Mouse (Mus musculus) E14TG2a.4 (cell line): ENCODE results near the gene Rdh16.
"Not testable (repeated sequence)": the region's sequence is repeated elsewhere in the genome, so short reads cannot be mapped to it uniquely, and the experiment has no call there.

Source experiments
- H3K27me3 ChIP-seq: 2 replicates; pipeline ENCODE4 v1.6.1; 2014; ENCODE audit warnings: low read length, control low read depth; ENCODE audit not compliant: insufficient read depth
- H3K36me3 ChIP-seq: 2 replicates; pipeline ENCODE4 v1.6.1; 2014; ENCODE audit warnings: low read length, control low read depth; ENCODE audit not compliant: insufficient read depth
- H3K4me1 ChIP-seq: replicated peaks from 2 replicates; pipeline ENCODE4 v1.6.1; 2014; ENCODE audit warnings: low read depth, low read length, control low read depth
- H3K4me3 ChIP-seq: replicated peaks from 2 replicates; pipeline ENCODE4 v1.5.1; 2014; ENCODE audit warnings: mild to moderate bottlenecking, low read length
- H3K9me3 ChIP-seq: 2 replicates; pipeline ENCODE4 v1.6.1; 2014; ENCODE audit warnings: low read length, control low read depth
- CTCF ChIP-seq: conservative IDR thresholded peaks from 2 replicates; pipeline ENCODE4 v1.5.1; 2014; ENCODE audit warnings: low read length
- NANOG ChIP-seq: IDR thresholded peaks from 2 replicates; pipeline ENCODE4 v1.6.1; 2014; ENCODE audit warnings: borderline replicate concordance, low read length, mixed read lengths
- POU5F1 ChIP-seq: IDR thresholded peaks from 2 replicates; pipeline ENCODE4 v1.6.1; 2014; ENCODE audit warnings: low read length, borderline replicate concordance

Rdh16 gene

GRCm38 (mm10) chr10:127800891-127801290 lies at the start of gene Rdh16:
Gene Rdh16, plus strand, starts transcription at chr10:127801152.
- H3K9me3 ChIP-seq: peaks cover 13% of the 10 kb centered on the region
- H3K4me3 ChIP-seq: no peak within 1 kb of the TSS
- no peaks in the 10 kb centered on the region for H3K27me3 ChIP-seq
- H3K36me3 ChIP-seq: no peaks in the 10 kb centered on the region
- H3K4me1 ChIP-seq: no peaks in the 10 kb centered on the region
- TF ChIP-seq POU5F1: no peak
- no peak for TF ChIP-seq CTCF
- no peak for TF ChIP-seq NANOG

- H3K4me3 ChIP-seq: peak within 1 kb of the TSS; percentile 72
- H3K27me3 ChIP-seq: peaks cover 19% of the 10 kb centered on the region
- H3K36me3 ChIP-seq: peaks cover 8% of the 10 kb centered on the region; the same call in 1 of the 2 replicates
- H3K4me1 ChIP-seq: peaks cover 58% of the 10 kb centered on the region
- TF ChIP-seq CTCF (no peak), POU5F1 (no peak), NANOG (no peak)
- H3K9me3 ChIP-seq: no peaks in the 10 kb centered on the region
Measured at GRCm38 (mm10) chr10:127751548-127751947, 49.4 kb upstream of the Rdh16 start, which contains the start of gene Gpr182. Gene Gpr182, minus strand, starts transcription at chr10:127751732.

GRCm38 (mm10) chr10:127754566-127755166 lies 46.3 kb upstream of the Rdh16 start:
- peaks cover 19% of the 10 kb centered on the region for H3K27me3 ChIP-seq
- no peak overlapping the region for H3K4me3 ChIP-seq
- TF ChIP-seq CTCF (no peak), POU5F1 (no peak), NANOG (no peak)
- peaks cover 6% of the 10 kb centered on the region; the same call in 1 of the 2 replicates for H3K9me3 ChIP-seq
- H3K36me3 ChIP-seq: no peaks in the 10 kb centered on the region
- H3K4me1 ChIP-seq: peaks cover 29% of the 10 kb centered on the region

DNA sequence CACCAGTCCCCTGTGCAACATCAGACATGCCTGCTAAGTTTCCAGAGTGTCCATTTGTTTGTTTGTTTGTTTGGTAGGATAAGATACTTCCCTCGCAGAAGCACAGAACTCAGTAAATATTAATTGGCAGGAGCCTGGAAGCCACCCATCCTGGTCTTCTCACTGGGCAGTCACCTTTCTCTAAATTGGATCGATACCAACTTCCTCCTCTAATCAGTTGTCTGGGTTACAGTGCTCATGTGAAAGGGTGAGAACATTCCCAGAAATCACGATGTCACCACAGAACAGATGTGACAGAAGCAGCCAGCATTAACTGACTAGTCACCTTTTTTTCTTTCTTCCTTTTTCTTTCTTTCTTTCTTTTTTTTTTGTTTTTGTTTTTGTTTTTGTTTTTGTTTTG lies 45.7 kb upstream of the Rdh16 start:
- Histone ChIP-seq H3K4me3 (no peak overlapping the region), H3K9me3 (peaks cover 6% of the 10 kb centered on the region; the same call in 1 of the 2 replicates), H3K27me3 (peaks cover 17% of the 10 kb centered on the region), H3K36me3 (no peaks in the 10 kb centered on the region), H3K4me1 (peaks cover 23% of the 10 kb centered on the region)
- TF ChIP-seq CTCF: no peak
- TF ChIP-seq NANOG: no peak
- no peak for TF ChIP-seq POU5F1

GRCm38 (mm10) chr10:127755770-127756468 lies 45.0 kb upstream of the Rdh16 start:
- H3K36me3 ChIP-seq: no peaks in the 10 kb centered on the region
- peak overlapping the region; percentile 37 for H3K4me3 ChIP-seq
- peaks cover 10% of the 10 kb centered on the region for H3K27me3 ChIP-seq
- peaks cover 6% of the 10 kb centered on the region; the same call in 1 of the 2 replicates for H3K9me3 ChIP-seq
- TF ChIP-seq POU5F1: no peak
- no peak for TF ChIP-seq NANOG
- no peak for TF ChIP-seq CTCF
- peaks cover 17% of the 10 kb centered on the region for H3K4me1 ChIP-seq

- Histone ChIP-seq H3K27me3 (peaks cover 4% of the 10 kb centered on the region; the same call in 1 of the 2 replicates), H3K4me1 (peaks cover 9% of the 10 kb centered on the region), H3K9me3 (peaks cover 6% of the 10 kb centered on the region; the same call in 1 of the 2 replicates), H3K4me3 (no peak within 1 kb of the TSS), H3K36me3 (no peaks in the 10 kb centered on the region)
- TF ChIP-seq CTCF (no peak), POU5F1 (no peak), NANOG (no peak)
Measured at GRCm38 (mm10) chr10:127759181-127760110, 41.5 kb upstream of the Rdh16 start, which contains the start of the genes Rdh1 and Rdh16f1. Gene Rdh1, plus strand, starts transcription at chr10:127759721. Gene Rdh16f1, plus strand, starts transcription at chr10:127759787.

DNA sequence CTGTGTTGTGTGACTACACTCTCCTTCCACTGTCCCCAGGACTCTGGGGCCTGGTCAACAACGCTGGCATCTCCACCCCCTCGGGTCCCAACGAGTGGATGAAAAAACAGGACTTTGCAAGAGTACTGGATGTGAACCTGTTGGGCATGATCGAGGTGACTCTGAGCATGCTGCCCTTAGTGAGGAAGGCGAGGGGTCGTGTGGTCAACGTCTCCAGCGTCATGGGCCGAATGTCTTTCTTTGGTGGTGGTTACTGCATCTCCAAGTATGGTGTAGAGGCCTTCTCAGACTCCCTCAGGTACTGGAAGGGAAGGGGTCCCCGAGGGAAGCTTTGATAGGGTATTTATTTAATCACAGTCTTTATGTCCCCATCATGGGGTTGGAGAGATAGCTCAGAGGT lies 38.0 kb upstream of the Rdh16 start:
- not testable (repeated sequence) for H3K36me3 ChIP-seq, H3K9me3 ChIP-seq, H3K27me3 ChIP-seq, H3K4me1 ChIP-seq, H3K4me3 ChIP-seq

- Histone ChIP-seq H3K36me3 (no peaks in the 10 kb centered on the region), H3K27me3 (peaks cover 4% of the 10 kb centered on the region; the same call in 1 of the 2 replicates), H3K4me3 (no peak overlapping the region), H3K9me3 (0 out of 2 replicates have a peak, but pooled peaks cover 3% of the 10 kb centered on the region), H3K4me1 (no peaks in the 10 kb centered on the region)
- TF ChIP-seq POU5F1 (no peak), NANOG (no peak), CTCF (no peak)
Measured at GRCm38 (mm10) chr10:127763914-127764680, 36.9 kb upstream of the Rdh16 start.
